In the genomic region with DNA sequence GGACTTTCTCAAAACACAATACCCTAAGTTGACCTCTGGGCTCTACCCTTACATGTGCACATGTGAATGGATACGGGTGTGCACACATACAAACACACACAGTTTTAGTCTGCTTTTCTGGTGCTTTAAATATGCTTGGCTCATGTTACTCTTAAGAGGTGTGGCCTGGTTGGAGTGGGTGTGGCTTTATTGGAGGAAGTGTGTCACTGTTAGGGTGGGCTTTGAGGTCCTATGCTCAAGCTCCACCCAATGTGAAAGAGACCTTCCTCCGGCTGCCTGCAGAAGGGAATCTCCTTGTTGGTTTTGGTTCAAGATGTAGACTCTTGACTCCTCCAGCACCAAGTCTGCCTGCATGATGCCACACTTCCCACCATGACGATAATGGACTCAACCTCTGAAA, we compare ENCODE assay signal across 26 mouse cellular contexts. TPM values are rescaled to one million over a fixed set of nuclear protein-coding genes. Genes with fewer than 3 reads are reported as not detected.
A peak's percentile ranks its signal among the peaks of the same experiment; 100 is the strongest.
DNase-seq lines count a peak whose midpoint lies in the region; ATAC-seq lines count a peak whose summit lies in the region.
"Had no signal": no experiment of that assay in that cellular context is flagged by ENCODE, and none has a peak within 500 bp of the region (broad histone marks: within the 10 kb centered on the region; RNA-seq: fewer than 3 reads in every experiment).

No protein-coding gene starts in this region.

- WGBS in embryonic facial prominence, embryonic 13.5 days = 94% methylated on average over 3 of the region's 3 CpGs
- 91% methylated on average over 3 of the region's 3 CpGs for WGBS in embryonic facial prominence, embryonic 10.5 days
- 82% methylated on average over 3 of the region's 3 CpGs for WGBS in liver, embryonic 16.5 days (ENCODE audit: insufficient replicate concordance)
- 93% methylated on average over 3 of the region's 3 CpGs for WGBS in liver, embryonic 12.5 days (ENCODE audit: insufficient replicate concordance)
- 93% methylated on average over 3 of the region's 3 CpGs for WGBS in forebrain, embryonic 13.5 days
- 92% methylated on average over 3 of the region's 3 CpGs for WGBS in forebrain, embryonic 11.5 days

- no peak overlapping the region for H3K9ac ChIP-seq in embryonic facial prominence, embryonic 13.5 days
- H3K9ac ChIP-seq in liver, embryonic 16.5 days (ENCODE audit: low read depth, low read length) = no peak overlapping the region
- no peak overlapping the region for H3K9ac ChIP-seq in liver, embryonic 12.5 days
- H3K9ac ChIP-seq in ES-E14 (ENCODE audit: insufficient read depth, low read depth, low read length, poor library complexity, severe bottlenecking) = no peak overlapping the region
- no peak overlapping the region for H3K9ac ChIP-seq in forebrain, embryonic 13.5 days
- no peak overlapping the region for H3K9ac ChIP-seq in forebrain, embryonic 11.5 days (ENCODE audit: low read length)
- H3K9ac ChIP-seq: forebrain, embryonic 15.5 days; heart, embryonic 13.5 days; hindbrain, embryonic 12.5 days; hindbrain, embryonic 15.5 days had no signal

- no peak overlapping the region for H3K27ac ChIP-seq in embryonic facial prominence, embryonic 13.5 days
- no peak overlapping the region for H3K27ac ChIP-seq in embryonic facial prominence, embryonic 10.5 days (replicated peaks)
- H3K27ac ChIP-seq in liver, embryonic 16.5 days (ENCODE audit: low read length) = no peak overlapping the region
- H3K27ac ChIP-seq in liver, embryonic 12.5 days = no peak overlapping the region
- H3K27ac ChIP-seq in ES-E14 (ENCODE audit: insufficient read depth, low read depth, low read length, poor library complexity, severe bottlenecking) = no peak overlapping the region
- no peak overlapping the region for H3K27ac ChIP-seq in forebrain, embryonic 13.5 days
- no peak overlapping the region for H3K27ac ChIP-seq in forebrain, embryonic 11.5 days (ENCODE audit: low read depth, low read length)
- H3K27ac ChIP-seq: forebrain, embryonic 10.5 days; forebrain, embryonic 15.5 days; heart, adult 2 months; heart, embryonic 10.5 days; heart, embryonic 13.5 days; hindbrain, embryonic 12.5 days; hindbrain, embryonic 15.5 days had no signal

- H3K9me3 ChIP-seq in embryonic facial prominence, embryonic 13.5 days = no peaks in the 10 kb centered on the region
- H3K9me3 ChIP-seq in embryonic facial prominence, embryonic 10.5 days = no peaks in the 10 kb centered on the region
- no peaks in the 10 kb centered on the region for H3K9me3 ChIP-seq in liver, embryonic 16.5 days (replicated peaks; ENCODE audit: control insufficient read depth, low read length)
- no peaks in the 10 kb centered on the region for H3K9me3 ChIP-seq in liver, embryonic 12.5 days (replicated peaks)
- H3K9me3 ChIP-seq in ES-E14 (ENCODE audit: control insufficient read depth, insufficient read depth, low read depth, low read length) = no peaks in the 10 kb centered on the region
- H3K9me3 ChIP-seq in forebrain, embryonic 13.5 days (replicated peaks) = no peaks in the 10 kb centered on the region
- H3K9me3 ChIP-seq in forebrain, embryonic 11.5 days (ENCODE audit: control insufficient read depth, low read length) = no peaks in the 10 kb centered on the region
- H3K9me3 ChIP-seq: forebrain, embryonic 10.5 days; forebrain, embryonic 15.5 days; G1E; heart, embryonic 10.5 days; heart, embryonic 13.5 days; hindbrain, embryonic 12.5 days; hindbrain, embryonic 15.5 days had no signal

- 0 out of 2 replicates have a peak, but pooled peaks have one; percentile 26 for ATAC-seq in embryonic facial prominence, embryonic 13.5 days (ENCODE audit: insufficient number of reproducible peaks, insufficient read depth, low FRiP score, low TSS enrichment, low read depth)
- ATAC-seq in liver, embryonic 16.5 days (ENCODE audit: low read depth) = 0 out of 2 replicates have a peak, but pooled peaks have one; percentile 13
- ATAC-seq in liver, embryonic 12.5 days = no peak
- no peak for ATAC-seq in forebrain, embryonic 13.5 days
- ATAC-seq in forebrain, embryonic 11.5 days (replicated peaks; ENCODE audit: low FRiP score) = no peak
- ATAC-seq: forebrain, embryonic 15.5 days; intestine, postnatal 0 days had no signal

- peaks cover 48% of the 10 kb centered on the region for H3K36me3 ChIP-seq in embryonic facial prominence, embryonic 13.5 days
- H3K36me3 ChIP-seq in embryonic facial prominence, embryonic 10.5 days (replicated peaks) = peaks cover 91% of the 10 kb centered on the region
- peaks cover 21% of the 10 kb centered on the region for H3K36me3 ChIP-seq in liver, embryonic 16.5 days (ENCODE audit: control insufficient read depth, insufficient read depth)
- peaks cover 78% of the 10 kb centered on the region for H3K36me3 ChIP-seq in liver, embryonic 12.5 days
- H3K36me3 ChIP-seq in ES-E14 (ENCODE audit: control insufficient read depth, insufficient read depth, low read length, poor library complexity, severe bottlenecking) = peaks cover 17% of the 10 kb centered on the region
- H3K36me3 ChIP-seq in forebrain, embryonic 13.5 days (ENCODE audit: poor library complexity, severe bottlenecking) = peaks cover 56% of the 10 kb centered on the region
- H3K36me3 ChIP-seq in forebrain, embryonic 11.5 days (ENCODE audit: control insufficient read depth, insufficient read depth, low read length) = peaks cover 2% of the 10 kb centered on the region; the same call in 1 of the 2 replicates
- H3K36me3 ChIP-seq: hindbrain, embryonic 15.5 days had no signal

- in situ Hi-C loops in ES-E14 (cut with MboI; ENCODE audit: low sequenced_read_pairs in 2 of 2, unreplicated experiment in 2 of 2) = no loop called here

- H3K4me1 ChIP-seq in embryonic facial prominence, embryonic 13.5 days = no peaks in the 10 kb centered on the region
- H3K4me1 ChIP-seq in embryonic facial prominence, embryonic 10.5 days = no peaks in the 10 kb centered on the region
- no peaks in the 10 kb centered on the region for H3K4me1 ChIP-seq in liver, embryonic 16.5 days (ENCODE audit: control insufficient read depth, low read depth, low read length)
- no peaks in the 10 kb centered on the region for H3K4me1 ChIP-seq in liver, embryonic 12.5 days
- no peaks in the 10 kb centered on the region for H3K4me1 ChIP-seq in ES-E14 (ENCODE audit: control insufficient read depth in 2 of 2, insufficient read depth in 2 of 2, low read length in 2 of 2, poor library complexity in 1 of 2)
- no peaks in the 10 kb centered on the region for H3K4me1 ChIP-seq in forebrain, embryonic 13.5 days
- no peaks in the 10 kb centered on the region for H3K4me1 ChIP-seq in forebrain, embryonic 11.5 days (replicated peaks; ENCODE audit: control insufficient read depth, insufficient read depth, low read length)
- H3K4me1 ChIP-seq: forebrain, embryonic 10.5 days; forebrain, embryonic 15.5 days; heart, embryonic 10.5 days; heart, embryonic 13.5 days; hindbrain, embryonic 12.5 days; hindbrain, embryonic 15.5 days had no signal

- H3K27me3 ChIP-seq in embryonic facial prominence, embryonic 13.5 days = no peaks in the 10 kb centered on the region
- H3K27me3 ChIP-seq in embryonic facial prominence, embryonic 10.5 days (replicated peaks; ENCODE audit: low read depth, poor library complexity, severe bottlenecking) = no peaks in the 10 kb centered on the region
- no peaks in the 10 kb centered on the region for H3K27me3 ChIP-seq in liver, embryonic 16.5 days (ENCODE audit: control insufficient read depth, insufficient read depth, low read depth, low read length)
- no peaks in the 10 kb centered on the region for H3K27me3 ChIP-seq in liver, embryonic 12.5 days (replicated peaks)
- H3K27me3 ChIP-seq in forebrain, embryonic 13.5 days = no peaks in the 10 kb centered on the region
- no peaks in the 10 kb centered on the region for H3K27me3 ChIP-seq in forebrain, embryonic 11.5 days (ENCODE audit: control insufficient read depth, insufficient read depth, low read length)
- H3K27me3 ChIP-seq: forebrain, embryonic 15.5 days; heart, embryonic 13.5 days; hindbrain, embryonic 12.5 days; hindbrain, embryonic 15.5 days had no signal

- no peak for DNase-seq in embryonic facial prominence, embryonic 10.5 days (ENCODE audit: low spot score)
- peak; percentile 17 for DNase-seq in ES-E14 (ENCODE audit: low read depth, low spot score)
- DNase-seq in ZHBTc4 (ENCODE audit: low read depth, low spot score) = peak; percentile 40
- DNase-seq in forebrain, embryonic 11.5 days (ENCODE audit: low spot score) = no peak
- DNase-seq: adrenal gland, adult 2 months; adrenal gland, postnatal 14 days; cerebellum, adult 11 months; cerebellum, adult 2 months; cerebellum, adult 9-11 months; cerebellum, postnatal 25 days; gastrocnemius, postnatal 25 days; heart, adult 2 months had no signal

- no peak overlapping the region for H3K4me3 ChIP-seq in embryonic facial prominence, embryonic 13.5 days
- H3K4me3 ChIP-seq in embryonic facial prominence, embryonic 10.5 days = no peak overlapping the region
- no peak overlapping the region for H3K4me3 ChIP-seq in liver, embryonic 16.5 days (ENCODE audit: low read depth, low read length)
- H3K4me3 ChIP-seq in liver, embryonic 12.5 days = no peak overlapping the region
- no peak overlapping the region for H3K4me3 ChIP-seq in ES-E14 (ENCODE audit: insufficient read depth in 1 of 2, low read depth in 1 of 2, low read length in 2 of 2, poor library complexity in 1 of 2, severe bottlenecking in 1 of 2)
- H3K4me3 ChIP-seq in forebrain, embryonic 13.5 days = no peak overlapping the region
- no peak overlapping the region for H3K4me3 ChIP-seq in forebrain, embryonic 11.5 days (ENCODE audit: low read depth, low read length)
- H3K4me3 ChIP-seq: forebrain, embryonic 10.5 days; forebrain, embryonic 15.5 days; heart, adult 2 months; heart, embryonic 10.5 days; heart, embryonic 13.5 days; hindbrain, embryonic 12.5 days; hindbrain, embryonic 15.5 days had no signal

- no peak overlapping the region for H3K4me2 ChIP-seq in embryonic facial prominence, embryonic 13.5 days
- no peak overlapping the region for H3K4me2 ChIP-seq in liver, embryonic 16.5 days (ENCODE audit: low read depth, low read length)
- H3K4me2 ChIP-seq in liver, embryonic 12.5 days = no peak overlapping the region
- no peak overlapping the region for H3K4me2 ChIP-seq in forebrain, embryonic 13.5 days
- no peak overlapping the region for H3K4me2 ChIP-seq in forebrain, embryonic 11.5 days (ENCODE audit: low read depth, low read length, severe bottlenecking)
- H3K4me2 ChIP-seq: forebrain, embryonic 15.5 days; heart, embryonic 13.5 days; hindbrain, embryonic 12.5 days; hindbrain, embryonic 15.5 days had no signal

RNA-seq across cellular contexts. Expression of a gene that starts 18.0 kb away (rescaled TPM):
- 30.5 and 31.5 TPM in 2 replicates for polyA plus RNA-seq in embryonic facial prominence, embryonic 13.5 days (2015; fragmentation: Nextera tagmentation; extraction: Ambion mirVana)
- 50.5 and 50.6 TPM in 2 replicates for polyA plus RNA-seq in embryonic facial prominence, embryonic 10.5 days (2016; fragmentation: Nextera tagmentation; extraction: Ambion mirVana)
- 16.5 and 17.9 TPM in 2 replicates for polyA plus RNA-seq in liver, embryonic 16.5 days (2015; fragmentation: Nextera tagmentation; extraction: Ambion mirVana)
- 25.0 and 26.4 TPM in 2 replicates for polyA plus RNA-seq in liver, embryonic 12.5 days (2016; fragmentation: Nextera tagmentation; extraction: Ambion mirVana)
- 31.3 and 39.8 TPM in 2 replicates for total RNA-seq in ES-E14 (2012; rRNA removed)
- polyA plus RNA-seq in forebrain, embryonic 13.5 days (2015; fragmentation: Nextera tagmentation; extraction: Ambion mirVana) = 33.8 and 35.8 TPM in 2 replicates
- polyA plus RNA-seq in forebrain, embryonic 11.5 days (2014; fragmentation: Nextera tagmentation; extraction: Ambion mirVana) = 54.1 and 59.9 TPM in 2 replicates

RNA-seq across cellular contexts. Expression of a gene that starts 46.4 kb away (rescaled TPM):
- 22.4 and 24.6 TPM in 2 replicates for polyA plus RNA-seq in embryonic facial prominence, embryonic 13.5 days (2015; fragmentation: Nextera tagmentation; extraction: Ambion mirVana)
- polyA plus RNA-seq in embryonic facial prominence, embryonic 10.5 days (2016; fragmentation: Nextera tagmentation; extraction: Ambion mirVana) = 22.2 and 22.9 TPM in 2 replicates
- polyA plus RNA-seq in liver, embryonic 16.5 days (2015; fragmentation: Nextera tagmentation; extraction: Ambion mirVana) = 0.04 and 0.25 TPM in 2 replicates
- polyA plus RNA-seq in liver, embryonic 12.5 days (2016; fragmentation: Nextera tagmentation; extraction: Ambion mirVana) = 0.60 and 0.83 TPM in 2 replicates
- total RNA-seq in ES-E14 (2012; rRNA removed) = 14.9 and 15.8 TPM in 2 replicates
- polyA plus RNA-seq in forebrain, embryonic 13.5 days (2015; fragmentation: Nextera tagmentation; extraction: Ambion mirVana) = 49.1 and 55.2 TPM in 2 replicates
- 41.4 and 42.9 TPM in 2 replicates for polyA plus RNA-seq in forebrain, embryonic 11.5 days (2014; fragmentation: Nextera tagmentation; extraction: Ambion mirVana)
- total RNA-seq: common myeloid progenitor, adult 5-6 weeks; G1E; hematopoietic stem cell, adult 5-6 weeks had no signal
- polyA plus RNA-seq: G1E had no signal

Comparison
In these comparisons a context has a peak if more than half of its experiments do, and no peak if none do; other contexts are left out.
1. ATAC-seq: peak in embryonic facial prominence, embryonic 13.5 days (single experiment) and liver, embryonic 16.5 days (single experiment); none in liver, embryonic 12.5 days (single experiment), forebrain, embryonic 13.5 days (single experiment) and forebrain, embryonic 11.5 days (single experiment).
2. DNase-seq: peak in ES-E14 (single experiment) and ZHBTc4 (single experiment); none in embryonic facial prominence, embryonic 10.5 days (single experiment) and forebrain, embryonic 11.5 days (single experiment).
3. RNA of a gene that starts 46.4 kb away (polyA plus RNA-seq): 49.1 to 55.2 TPM in forebrain, embryonic 13.5 days, 41.4 to 42.9 TPM in forebrain, embryonic 11.5 days, 22.4 to 24.6 TPM in embryonic facial prominence, embryonic 13.5 days and 22.2 to 22.9 TPM in embryonic facial prominence, embryonic 10.5 days; 0.60 to 0.83 TPM in liver, embryonic 12.5 days and 0.04 to 0.25 TPM in liver, embryonic 16.5 days; every median in the first group is over 10 times any median in the second.